Mouse (Mus musculus) spleen, adult 2 months (tissue): ENCODE results near the gene Olfml2b.

ENCODE experiments used
- CTCF ChIP-seq: fragments of 200-500 bp; IDR thresholded peaks from 2 replicates; pipeline ENCODE4 v1.5.1; 2011; ENCODE audit warnings: mild to moderate bottlenecking, inconsistent platforms; ENCODE audit not compliant: insufficient read depth, insufficient read length, insufficient replicate concordance; ENCODE audit errors: extremely low read depth
- POLR2A ChIP-seq: fragments of 200-500 bp; IDR thresholded peaks from 2 replicates; pipeline ENCODE4 v1.6.1; 2011; ENCODE audit warnings: low read depth, low read length, inconsistent platforms

- TF ChIP-seq CTCF (no peak), POLR2A (no peak)
Observed at GRCm38 (mm10) chr1:170677681-170678080, 33.3 kb downstream of the Olfml2b start.
